Mouse (Mus musculus) bone marrow macrophage, adult 2 months (primary cell): ENCODE measurements around the gene Tex10. TPM values are rescaled to one million over a fixed set of nuclear protein-coding genes. Genes with fewer than 3 reads are reported as not detected.

Source experiments
- H3K27ac ChIP-seq: 2 replicates; pipeline ENCODE4 v1.5.1; 2012; ENCODE audit warnings: low read depth, low read length; ENCODE audit not compliant: insufficient read depth
- H3K4me1 ChIP-seq: 2 replicates; pipeline ENCODE4 v1.6.1; 2012; ENCODE audit warnings: low read length; ENCODE audit not compliant: control insufficient read depth, insufficient read depth
- H3K4me3 ChIP-seq: 2 replicates; pipeline ENCODE4 v1.5.1; 2012; ENCODE audit warnings: mild to moderate bottlenecking, low read length, moderate library complexity; ENCODE audit not compliant: insufficient read depth
- CTCF ChIP-seq: IDR thresholded peaks from 2 replicates; pipeline ENCODE4 v1.5.1; 2012; ENCODE audit warnings: low read depth, mild to moderate bottlenecking, low read length, moderate library complexity
- POLR2A ChIP-seq: IDR thresholded peaks from 2 replicates; pipeline ENCODE4 v1.6.1; 2012; ENCODE audit warnings: mild to moderate bottlenecking, low read depth, low read length, borderline replicate concordance
- polyA plus RNA-seq: library from polyadenylated mRNA; stranded (reverse); fragments of >200 nt; gene quantifications from 2 replicates; pipeline ENCODE4 v1.2.4, GENCODE M21; 2012; ENCODE audit not compliant: missing spikeins, insufficient read depth, insufficient read length

The Tex10 gene
- polyA plus RNA-seq, result 17.2 and 21.3 TPM in 2 replicates

DNA sequence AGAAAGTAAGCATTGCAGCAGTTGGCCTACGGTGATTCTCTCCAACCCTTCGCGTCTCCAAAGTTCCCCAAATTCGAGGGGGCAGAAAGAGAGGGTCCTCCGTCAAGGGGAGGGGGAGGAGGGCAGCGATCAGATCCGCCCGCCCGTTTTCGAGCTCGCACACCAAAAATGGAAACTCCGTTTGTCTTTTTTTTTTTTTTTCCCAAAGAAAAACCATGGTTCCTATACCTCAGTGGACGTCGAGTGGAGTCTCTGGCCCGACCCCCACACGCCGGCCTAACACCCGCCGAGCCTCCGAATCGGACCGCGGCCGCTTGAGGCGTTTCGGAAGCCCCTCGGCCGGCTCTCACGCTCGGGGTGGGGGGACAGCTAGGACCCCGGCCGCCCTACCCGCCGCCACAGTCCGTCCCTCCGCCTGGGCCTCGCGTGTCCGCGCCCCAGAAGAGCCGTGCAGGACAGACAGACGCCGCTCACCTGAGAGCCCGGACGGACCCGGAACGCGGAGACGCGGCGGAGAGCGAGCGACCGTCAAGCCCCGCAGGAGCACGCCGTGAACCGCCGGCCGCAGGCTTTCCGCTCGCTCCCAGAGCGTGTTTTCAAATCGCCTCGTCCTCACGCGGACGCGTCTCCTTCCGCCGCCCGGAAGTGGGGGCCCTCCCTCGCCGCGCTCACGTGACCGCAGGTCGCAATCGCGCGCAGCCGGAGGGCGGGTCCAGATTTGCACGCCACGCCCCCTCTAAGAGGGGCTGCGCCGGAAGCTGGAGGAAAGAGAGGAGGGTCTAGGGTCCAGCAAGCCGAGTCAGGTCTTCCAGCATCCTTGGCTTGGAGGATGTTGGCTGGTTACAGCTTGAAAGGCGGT lies at the start of gene Tex10:
Gene Tex10 (minus strand): TSS at position 668 of the 859 bp plus-strand sequence.
- Histone ChIP-seq H3K4me1 (peaks cover 4% of the 10 kb centered on the region; the same call in 1 of the 2 replicates), H3K27ac (peak within 1 kb of the TSS; percentile 62), H3K4me3 (peak within 1 kb of the TSS; percentile 68)
- TF ChIP-seq POLR2A (no peak), CTCF (no peak)

DNA sequence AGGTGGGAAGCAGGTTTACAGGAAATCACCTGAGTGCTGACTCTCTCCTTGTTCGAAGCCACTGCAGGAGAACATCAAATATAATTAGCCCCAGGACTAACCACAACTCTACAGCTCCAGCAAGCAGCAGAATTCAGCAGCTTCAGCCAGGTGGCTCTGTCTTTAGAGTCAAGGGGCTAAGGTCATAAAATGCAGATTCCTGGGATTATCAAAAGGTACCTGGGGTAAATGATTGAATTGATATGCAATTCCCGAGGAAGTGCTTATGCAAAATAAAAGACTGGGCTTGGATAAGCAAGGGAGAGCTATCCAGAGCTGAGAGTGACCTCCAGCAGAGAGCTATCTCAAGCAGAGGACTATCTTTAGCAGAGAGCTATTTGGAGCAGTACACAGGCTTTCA lies 37.6 kb upstream of the Tex10 start:
- TF ChIP-seq POLR2A, result no peak

DNA sequence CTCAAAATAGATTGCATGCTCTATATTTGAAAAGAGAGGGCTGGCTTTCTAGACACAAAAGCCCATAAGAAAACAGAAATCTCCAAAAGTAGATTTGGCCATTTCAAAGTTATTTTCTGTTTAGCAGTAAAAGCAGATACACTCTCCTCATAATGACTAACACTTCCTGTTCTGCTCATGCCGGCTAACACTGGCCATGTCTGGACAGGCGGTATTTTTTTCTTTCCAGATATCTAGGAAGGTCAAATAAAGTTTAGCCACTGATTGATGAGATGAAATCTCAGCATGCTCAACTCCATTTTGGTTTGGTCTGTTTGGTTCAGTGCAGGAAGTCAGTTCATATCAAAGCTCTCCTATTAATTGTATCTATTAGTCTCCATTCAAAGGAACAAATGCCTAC lies 19.3 kb upstream of the Tex10 start:
- TF ChIP-seq POLR2A, result no peak
- TF ChIP-seq CTCF, result no peak
- H3K4me3 ChIP-seq, result no peak overlapping the region
- peaks cover 4% of the 10 kb centered on the region for H3K4me1 ChIP-seq
- no peak overlapping the region for H3K27ac ChIP-seq

More for the DNA sequence above, 37.6 kb upstream of the Tex10 start:
- Histone ChIP-seq H3K27ac (no peak overlapping the region), H3K4me3 (no peak overlapping the region), H3K4me1 (no peaks in the 10 kb centered on the region)

DNA sequence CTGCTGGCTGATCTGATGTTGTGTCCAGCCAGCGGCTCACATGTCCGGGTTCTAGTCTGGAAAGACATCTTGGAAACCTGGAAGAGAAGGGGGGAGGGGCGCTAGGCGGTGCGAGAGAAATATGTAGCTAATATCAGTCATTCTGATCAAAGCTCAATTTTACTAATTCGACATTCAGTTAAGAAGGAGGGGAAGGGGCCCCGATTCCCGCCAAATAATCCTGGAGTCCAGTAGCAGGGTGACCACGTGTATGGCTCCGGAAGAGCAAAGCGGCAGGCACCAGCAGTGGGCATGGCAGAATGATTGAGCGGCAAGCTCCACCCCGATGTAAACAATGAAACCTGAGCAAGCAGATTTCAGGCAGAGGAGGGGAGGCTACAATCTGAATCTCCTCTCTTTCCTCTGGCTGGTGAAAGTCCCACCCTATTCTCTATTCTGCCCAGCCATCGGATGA lies 18.1 kb upstream of the Tex10 start:
- no peak overlapping the region for H3K27ac ChIP-seq
- TF ChIP-seq CTCF (no peak), POLR2A (no peak)
- no peak overlapping the region for H3K4me3 ChIP-seq
- peaks cover 4% of the 10 kb centered on the region for H3K4me1 ChIP-seq

DNA sequence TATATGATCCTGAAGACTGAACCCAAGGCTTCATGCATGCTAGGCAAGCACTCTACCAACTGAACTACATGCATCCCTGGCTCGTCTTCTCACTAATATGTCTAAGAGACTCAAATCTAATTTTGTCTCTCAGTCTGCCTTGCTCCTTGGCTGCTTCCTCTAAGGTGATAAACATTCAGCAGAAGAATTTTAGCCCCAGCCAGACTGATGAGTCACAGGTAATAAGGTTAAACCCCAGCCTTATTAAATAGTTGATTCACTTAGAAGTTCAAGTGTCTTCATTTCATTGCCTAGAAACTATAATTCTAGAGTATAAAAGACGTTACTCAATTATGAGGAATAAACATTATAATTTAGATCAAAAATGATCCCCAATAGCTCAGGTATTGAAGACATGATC lies 15.7 kb upstream of the Tex10 start:
- Histone ChIP-seq H3K4me3 (no peak overlapping the region), H3K4me1 (peaks cover 7% of the 10 kb centered on the region), H3K27ac (no peak overlapping the region)
- TF ChIP-seq CTCF (no peak), POLR2A (no peak)

DNA sequence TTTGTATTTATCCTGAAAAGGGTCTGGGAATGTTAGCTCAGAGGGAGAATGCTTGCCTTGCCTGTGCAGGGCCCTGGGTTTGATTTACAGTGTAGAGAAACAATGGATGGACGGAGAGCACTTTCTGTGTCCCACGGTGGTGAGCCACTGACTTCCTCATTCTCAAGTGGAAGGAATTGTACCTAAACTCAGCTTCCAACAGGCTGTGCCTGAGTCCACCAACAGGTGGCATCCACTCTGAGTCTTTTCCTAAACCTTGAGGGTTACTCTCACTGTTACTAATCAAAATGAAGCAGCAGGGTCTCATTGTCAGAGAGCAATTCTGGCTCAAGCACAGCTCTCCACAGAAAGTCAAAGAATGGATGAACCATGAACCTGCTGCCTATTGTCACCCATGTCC lies 8.0 kb upstream of the Tex10 start:
- TF ChIP-seq CTCF (no peak), POLR2A (no peak)

DNA sequence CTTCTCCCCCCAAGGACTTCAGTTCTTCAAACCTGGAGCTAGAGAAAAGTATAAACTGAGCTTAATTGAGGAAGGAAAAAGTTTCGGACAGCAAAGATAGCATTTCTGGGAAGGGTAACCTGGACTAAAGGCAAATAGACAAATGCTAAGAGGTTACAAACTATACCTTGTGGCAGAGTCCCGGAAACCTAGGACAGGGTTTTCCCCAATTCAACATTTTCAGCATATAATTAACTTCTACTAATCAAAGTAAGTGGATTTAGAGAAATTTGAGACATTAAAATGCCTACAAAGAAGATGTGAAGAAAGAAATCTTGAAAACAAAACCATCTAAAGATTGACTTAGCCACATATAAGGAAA lies 372 bp upstream of the Tex10 start:
- no peak for TF ChIP-seq POLR2A
- no peak for TF ChIP-seq CTCF
- Histone ChIP-seq H3K27ac (no peak overlapping the region), H3K4me3 (peak overlapping the region; percentile 68), H3K4me1 (peaks cover 4% of the 10 kb centered on the region; the same call in 1 of the 2 replicates)

More for the DNA sequence above, 8.0 kb upstream of the Tex10 start:
- H3K4me1 ChIP-seq, result peaks cover 3% of the 10 kb centered on the region; the same call in 1 of the 2 replicates
- no peak overlapping the region for H3K4me3 ChIP-seq
- no peak overlapping the region for H3K27ac ChIP-seq

DNA sequence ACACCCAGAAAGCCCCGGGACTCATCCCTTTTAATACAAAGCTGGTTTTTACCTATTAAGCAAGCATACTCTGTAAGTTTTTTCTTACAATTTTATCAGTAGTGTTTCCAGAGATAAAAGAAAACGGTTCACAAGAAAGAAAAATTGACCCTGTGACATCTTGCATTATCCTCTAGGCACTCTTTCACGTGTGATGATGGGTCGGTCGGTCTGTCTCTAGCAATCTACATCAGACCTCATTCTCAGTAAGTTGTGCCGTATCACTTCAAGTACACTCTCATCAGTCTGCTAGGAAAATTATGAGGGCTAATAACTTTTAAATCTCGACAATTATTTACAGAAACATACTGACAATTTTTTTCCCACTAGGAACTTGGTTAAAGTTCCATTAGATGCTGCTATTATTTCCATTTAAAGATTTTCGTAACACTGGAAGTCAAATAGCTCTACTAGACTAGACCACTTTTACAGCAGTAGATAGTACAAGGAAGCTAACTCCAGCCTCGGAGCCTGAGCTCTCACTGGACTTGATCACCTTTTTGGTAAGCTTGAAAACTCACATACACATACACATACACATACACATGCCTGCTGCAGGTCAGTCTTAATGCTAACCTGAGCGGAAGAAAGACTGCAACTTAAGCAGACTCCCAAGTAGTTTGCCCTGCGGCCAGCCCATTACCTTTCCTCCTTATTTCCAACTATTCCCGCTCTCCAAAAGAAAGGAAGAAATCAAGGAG lies 1.0 kb downstream of the Tex10 start:
- Histone ChIP-seq H3K4me3 (peak overlapping the region; percentile 68), H3K27ac (peak overlapping the region; percentile 62; the same call in 1 of the 2 replicates), H3K4me1 (peaks cover 4% of the 10 kb centered on the region; the same call in 1 of the 2 replicates)
- no peak for TF ChIP-seq POLR2A
- no peak for TF ChIP-seq CTCF

DNA sequence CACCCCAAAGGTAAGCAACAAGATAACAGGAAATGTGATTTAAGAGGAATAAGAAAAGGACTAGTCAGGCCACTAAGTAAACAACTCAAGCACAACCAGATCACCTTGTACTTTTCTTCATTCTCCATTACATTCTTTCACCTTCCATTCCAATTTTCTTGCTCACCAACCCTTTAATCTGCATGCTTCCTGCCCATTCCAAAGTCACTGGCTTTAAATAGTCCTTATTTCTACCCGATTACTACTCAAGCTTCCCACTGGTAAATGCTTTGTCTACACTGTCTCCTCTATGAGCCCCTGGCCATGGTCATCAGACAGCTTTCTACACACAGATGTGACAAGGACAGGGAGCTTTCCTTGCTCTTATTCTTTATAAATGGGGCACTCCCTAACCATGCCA lies 2.3 kb downstream of the Tex10 start:
- 0 out of 2 replicates have a peak overlapping the region, but pooled peaks have one; percentile 1 for H3K4me3 ChIP-seq
- H3K4me1 ChIP-seq, result peaks cover 4% of the 10 kb centered on the region; the same call in 1 of the 2 replicates
- no peak overlapping the region for H3K27ac ChIP-seq
- TF ChIP-seq CTCF, result no peak
- TF ChIP-seq POLR2A, result no peak
